Mouse (Mus musculus) lung, postnatal 0 days (tissue): ENCODE measurements around the gene Gm10762. TPM values are rescaled to one million over a fixed set of nuclear protein-coding genes. Genes with fewer than 3 reads are reported as not detected.
A peak's percentile ranks its signal among the peaks of the same experiment; 100 is the strongest.

Source experiments
- ATAC-seq: fragments of 200-750 bp; cut with Nextera tagmentation; 2 replicates; pipeline ENCODE4 v1.8.0; 2017; ENCODE audit warnings: moderate library complexity
- DNase-seq: peaks from one replicate; pipeline ENCODE4 v3.0.0-alpha.2; 2016; ENCODE audit warnings: low spot score
- H3K27ac ChIP-seq: fragments of 300-500 bp; sonication (generic); 2 replicates; pipeline ENCODE4 v1.5.1; 2014; ENCODE audit warnings: antibody characterized with exemption, mild to moderate bottlenecking, low read length, mixed read lengths
- H3K27me3 ChIP-seq: fragments of 300-500 bp; sonication (generic); replicated peaks from 2 replicates; pipeline ENCODE4 v1.6.1; 2014; ENCODE audit warnings: low read length, mixed read lengths; ENCODE audit not compliant: insufficient read depth
- H3K36me3 ChIP-seq: fragments of 300-500 bp; sonication (generic); 2 replicates; pipeline ENCODE4 v1.6.1; 2014; ENCODE audit warnings: low read length, mixed read lengths; ENCODE audit not compliant: insufficient read depth
- H3K4me1 ChIP-seq: fragments of 300-500 bp; sonication (generic); 2 replicates; pipeline ENCODE4 v1.6.1; 2014; ENCODE audit warnings: antibody characterized with exemption, low read depth, low read length, mixed read lengths; ENCODE audit not compliant: insufficient read depth
- H3K4me2 ChIP-seq: fragments of 300-500 bp; sonication (generic); replicated peaks from 2 replicates; pipeline ENCODE4 v1.6.1; 2014; ENCODE audit warnings: low read depth, mild to moderate bottlenecking, low read length, moderate library complexity, mixed read lengths
- H3K4me3 ChIP-seq: fragments of 300-500 bp; sonication (generic); 2 replicates; pipeline ENCODE4 v1.5.1; 2014; ENCODE audit warnings: low read depth, low read length
- H3K9ac ChIP-seq: fragments of 300-500 bp; sonication (generic); replicated peaks from 2 replicates; pipeline ENCODE4 v1.6.1; 2014; ENCODE audit warnings: low read depth, mild to moderate bottlenecking
- H3K9me3 ChIP-seq: fragments of 300-500 bp; sonication (generic); 2 replicates; pipeline ENCODE4 v1.6.1; 2016; ENCODE audit warnings: low read length, mixed read lengths
- CTCF ChIP-seq: IDR thresholded peaks from 2 replicates; pipeline ENCODE4 v1.5.1; 2016; ENCODE audit warnings: antibody characterized with exemption, mild to moderate bottlenecking
- EP300 ChIP-seq: IDR thresholded peaks from 2 replicates; pipeline ENCODE4 v1.6.1; 2016; ENCODE audit warnings: antibody characterized with exemption, mild to moderate bottlenecking, control low read depth
- WGBS: fragments of 180-500 bp; shearing (Covaris S2); extraction: QIAGEN DNeasy Blood & Tissue Kit; methylation state at CpG from one replicate; pipeline ENCODE4 v1.1.7; 2014; 5-methylcytosine and 5-hydroxymethylcytosine counted together
- polyA plus RNA-seq: library from polyadenylated mRNA; unstranded; fragments of >200 nt; fragmentation: Nextera tagmentation; extraction: Ambion mirVana; gene quantifications from 2 replicates; pipeline ENCODE4 v1.2.1, GENCODE M21; 2015

Gene Gm10762
- polyA plus RNA-seq, 1 experiment from 2014 or later = 17.3 TPM

- Histone ChIP-seq H3K27ac (no peak overlapping the region), H3K36me3 (no peaks in the 10 kb centered on the region), H3K27me3 (no peaks in the 10 kb centered on the region), H3K9ac (no peak overlapping the region), H3K9me3 (no peaks in the 10 kb centered on the region), H3K4me3 (no peak overlapping the region), H3K4me1 (no peaks in the 10 kb centered on the region), H3K4me2 (no peak overlapping the region)
- DNase-seq = no peak
- TF ChIP-seq CTCF (no peak), EP300 (no peak)
- no peak for ATAC-seq
Observed at GRCm38 (mm10) chr2:128972301-128972700, 4.8 kb upstream of the Gm10762 start.

GRCm38 (mm10) chr2:128968475-128969083 is 1.1 kb upstream of the Gm10762 start:
- TF ChIP-seq CTCF = no peak
- TF ChIP-seq EP300 = no peak
- Histone ChIP-seq H3K9ac (no peak overlapping the region), H3K36me3 (no peaks in the 10 kb centered on the region), H3K4me2 (peak overlapping the region; percentile 75), H3K9me3 (no peaks in the 10 kb centered on the region), H3K4me1 (no peaks in the 10 kb centered on the region), H3K27ac (peak overlapping the region; percentile 100; the same call in 1 of the 2 replicates), H3K4me3 (peak overlapping the region; percentile 80), H3K27me3 (no peaks in the 10 kb centered on the region)
- ATAC-seq (no peak), DNase-seq (peak; percentile 6)

- no peaks in the 10 kb centered on the region for H3K4me1 ChIP-seq
Observed at GRCm38 (mm10) chr2:128966641-128967580, 614 bp downstream of the Gm10762 start, which contains the start of gene Zc3h6. Gene Zc3h6, plus strand, starts transcription at chr2:128967402.

GRCm38 (mm10) chr2:128966236-128966635 is 1.3 kb downstream of the Gm10762 start:
- peak overlapping the region; percentile 80; the same call in 1 of the 2 replicates for H3K4me3 ChIP-seq
- H3K27ac ChIP-seq = peak overlapping the region; percentile 100; the same call in 1 of the 2 replicates
- TF ChIP-seq EP300 (no peak), CTCF (no peak)
- H3K9ac ChIP-seq = no peak overlapping the region
- no peak for ATAC-seq
- H3K27me3 ChIP-seq = no peaks in the 10 kb centered on the region
- DNase-seq = no peak
- peak overlapping the region; percentile 75 for H3K4me2 ChIP-seq
- H3K9me3 ChIP-seq = no peaks in the 10 kb centered on the region
- WGBS = 11% methylated on average over 6 of the region's 6 CpGs
- H3K36me3 ChIP-seq = no peaks in the 10 kb centered on the region
- H3K4me1 ChIP-seq = no peaks in the 10 kb centered on the region

More at GRCm38 (mm10) chr2:128966641-128967580, 614 bp downstream of the Gm10762 start, which contains the start of gene Zc3h6:
- 2% methylated on average over 64 of the region's 65 CpGs for WGBS
- H3K27me3 ChIP-seq = no peaks in the 10 kb centered on the region
- peak within 1 kb of the TSS; percentile 75 for H3K4me2 ChIP-seq
- no peaks in the 10 kb centered on the region for H3K9me3 ChIP-seq
- DNase-seq (peak; percentile 98), ATAC-seq (peak; percentile 98)
- H3K36me3 ChIP-seq = no peaks in the 10 kb centered on the region
- TF ChIP-seq EP300 (peak; percentile 70), CTCF (no peak; the same call in 1 of the 2 replicates)
- peak within 1 kb of the TSS; percentile 99 for H3K9ac ChIP-seq
- H3K4me3 ChIP-seq = peak within 1 kb of the TSS; percentile 80
- peak within 1 kb of the TSS; percentile 100 for H3K27ac ChIP-seq

- Histone ChIP-seq H3K27ac (peak overlapping the region; percentile 43), H3K4me3 (no peak overlapping the region), H3K9me3 (no peaks in the 10 kb centered on the region), H3K4me1 (no peaks in the 10 kb centered on the region), H3K36me3 (no peaks in the 10 kb centered on the region), H3K27me3 (no peaks in the 10 kb centered on the region), H3K4me2 (no peak overlapping the region; the same call in 1 of the 2 replicates), H3K9ac (no peak overlapping the region)
- no peak for ATAC-seq
- no peak for DNase-seq
- TF ChIP-seq EP300 (no peak), CTCF (no peak)
- 49% methylated on average over 5 of the region's 5 CpGs for WGBS
Observed at GRCm38 (mm10) chr2:128965505-128966105, 1.9 kb downstream of the Gm10762 start.

GRCm38 (mm10) chr2:128954186-128954585 is 13.3 kb downstream of the Gm10762 start:
- Histone ChIP-seq H3K36me3 (no peaks in the 10 kb centered on the region), H3K4me3 (no peak overlapping the region), H3K27me3 (no peaks in the 10 kb centered on the region), H3K4me1 (no peaks in the 10 kb centered on the region), H3K4me2 (no peak overlapping the region), H3K9ac (no peak overlapping the region), H3K9me3 (no peaks in the 10 kb centered on the region), H3K27ac (no peak overlapping the region)
- no peak for TF ChIP-seq EP300
- ATAC-seq = no peak
- DNase-seq = no peak
